8 mouse cellular contexts compared by ENCODE assay signal in genomic region chr9:35199772-35200471, GRCm38 (mm10). TPM values are rescaled to one million over a fixed set of nuclear protein-coding genes. Genes with fewer than 3 reads are reported as not detected.
DNase-seq lines count a peak whose midpoint lies in the region; ATAC-seq and TF ChIP-seq lines count a peak whose summit lies in the region.

Srpr (plus strand) TSS chr9:35200175.
Tirap (minus strand) TSS chr9:35200291.

- H3K27me3 ChIP-seq in limb, embryonic 14.5 days (ENCODE audit: control insufficient read depth, insufficient read depth, low read length) = no peaks in the 10 kb centered on the region
- H3K27me3 ChIP-seq in midbrain, embryonic 16.5 days (ENCODE audit: control insufficient read depth, insufficient read depth, low read depth, low read length) = no peaks in the 10 kb centered on the region
- no peaks in the 10 kb centered on the region for H3K27me3 ChIP-seq in spleen, adult 2 months (ENCODE audit: control insufficient read depth, insufficient read depth, low read length)

- TF ChIP-seq POLR2A in bone marrow macrophage, adult 2 months (IDR thresholded peaks at IDR 0.05; ENCODE audit: borderline replicate concordance, low read depth, low read length) = no peak
- TF ChIP-seq POLR2A in embryonic fibroblast, embryonic 13.5 days (IDR thresholded peaks at IDR 0.05; ENCODE audit: low read depth, low read length) = peak; percentile 53; the same call in 1 of the 2 replicates
- TF ChIP-seq POLR2A in limb, embryonic 14.5 days (IDR thresholded peaks at IDR 0.05; ENCODE audit: borderline replicate concordance, extremely low read depth, insufficient read depth, insufficient read length) = 0 out of 2 replicates have a peak, but pooled peaks have one; percentile 10
- TF ChIP-seq POLR2A in spleen, adult 2 months (IDR thresholded peaks at IDR 0.05; ENCODE audit: low read depth, low read length) = no peak

- peak; percentile 93 for ATAC-seq in limb, embryonic 14.5 days (ENCODE audit: low FRiP score, low read depth)
- peak; percentile 89 for ATAC-seq in midbrain, embryonic 16.5 days

- peak; percentile 40; the same call in 1 of the 2 replicates for TF ChIP-seq CTCF in bone marrow macrophage, adult 2 months (IDR thresholded peaks at IDR 0.05; ENCODE audit: low read depth, low read length)
- TF ChIP-seq CTCF in embryonic fibroblast, embryonic 13.5 days (IDR thresholded peaks at IDR 0.05; ENCODE audit: borderline replicate concordance, insufficient read depth, low read length) = peak; percentile 63
- TF ChIP-seq CTCF in spleen, adult 2 months (IDR thresholded peaks at IDR 0.05; ENCODE audit: extremely low read depth, insufficient read depth, insufficient read length, insufficient replicate concordance) = peak; percentile 85

- H3K36me3 ChIP-seq in limb, embryonic 14.5 days (ENCODE audit: control insufficient read depth, insufficient read depth, low read length) = peaks cover 8% of the 10 kb centered on the region
- H3K36me3 ChIP-seq in midbrain, embryonic 16.5 days (ENCODE audit: control insufficient read depth, insufficient read depth, low read length) = peaks cover 6% of the 10 kb centered on the region; the same call in 1 of the 2 replicates
- H3K36me3 ChIP-seq in spleen, adult 2 months (ENCODE audit: control insufficient read depth, insufficient read depth, low read length) = peaks cover 2% of the 10 kb centered on the region; the same call in 1 of the 2 replicates

- peak; percentile 94 for DNase-seq in B cell, adult 2 months
- DNase-seq in heart, adult 9 months (ENCODE audit: low spot score in 2 of 2) = peak; percentile 90 to 91
- DNase-seq in kidney, adult 9 months = peak; percentile 91
- peak; percentile 73 for DNase-seq in limb, embryonic 14.5 days (ENCODE audit: low spot score)
- DNase-seq in spleen, adult 2 months (ENCODE audit: low read depth in 1 of 2, low spot score in 2 of 2) = peak; percentile 45 to 88

- peak within 1 kb of the TSS; percentile 32 for H3K27ac ChIP-seq in bone marrow macrophage, adult 2 months (ENCODE audit: insufficient read depth, low read depth, low read length)
- H3K27ac ChIP-seq in embryonic fibroblast, embryonic 13.5 days (ENCODE audit: insufficient read depth, low read length) = peak within 1 kb of the TSS; percentile 5; the same call in 1 of the 2 replicates
- H3K27ac ChIP-seq in limb, embryonic 14.5 days (replicated peaks; ENCODE audit: low read depth, low read length) = peak within 1 kb of the TSS; percentile 65
- H3K27ac ChIP-seq in midbrain, embryonic 16.5 days (ENCODE audit: low read length) = peak within 1 kb of the TSS; percentile 56; the same call in 1 of the 2 replicates
- H3K27ac ChIP-seq in spleen, adult 2 months (ENCODE audit: insufficient read depth, low read length) = peak within 1 kb of the TSS; percentile 61

- peak within 1 kb of the TSS; percentile 84 for H3K4me3 ChIP-seq in bone marrow macrophage, adult 2 months (ENCODE audit: insufficient read depth, low read length)
- peak within 1 kb of the TSS; percentile 90 for H3K4me3 ChIP-seq in embryonic fibroblast, embryonic 13.5 days (ENCODE audit: insufficient read depth, low read length)
- H3K4me3 ChIP-seq in limb, embryonic 14.5 days (replicated peaks; ENCODE audit: low read length) = peak within 1 kb of the TSS; percentile 68
- H3K4me3 ChIP-seq in midbrain, embryonic 16.5 days (ENCODE audit: low read depth, low read length) = peak within 1 kb of the TSS; percentile 58
- H3K4me3 ChIP-seq in spleen, adult 2 months (ENCODE audit: extremely low read depth, insufficient read depth, insufficient read length) = peak within 1 kb of the TSS; percentile 64

- WGBS in limb, embryonic 14.5 days = under 1% methylated on average over 30 of the region's 44 CpGs
- 0% methylated on average over 24 of the region's 44 CpGs for WGBS in midbrain, embryonic 16.5 days
- under 1% methylated on average over 44 of the region's 44 CpGs for WGBS in spleen, adult 2 months

- H3K4me2 ChIP-seq in limb, embryonic 14.5 days (replicated peaks; ENCODE audit: low read depth, low read length, severe bottlenecking) = peak within 1 kb of the TSS; percentile 84
- H3K4me2 ChIP-seq in midbrain, embryonic 16.5 days (ENCODE audit: low read length) = peak within 1 kb of the TSS; percentile 87

- no peaks in the 10 kb centered on the region for H3K9me3 ChIP-seq in limb, embryonic 14.5 days (ENCODE audit: control insufficient read depth, low read length)
- no peaks in the 10 kb centered on the region for H3K9me3 ChIP-seq in midbrain, embryonic 16.5 days (replicated peaks; ENCODE audit: control insufficient read depth, low read length, poor library complexity, severe bottlenecking)

- H3K9ac ChIP-seq in limb, embryonic 14.5 days (ENCODE audit: low read depth, low read length, severe bottlenecking) = peak within 1 kb of the TSS; percentile 79
- H3K9ac ChIP-seq in midbrain, embryonic 16.5 days (ENCODE audit: low read depth, low read length) = peak within 1 kb of the TSS; percentile 76

- peaks cover 9% of the 10 kb centered on the region for H3K4me1 ChIP-seq in bone marrow macrophage, adult 2 months (ENCODE audit: control insufficient read depth, insufficient read depth, low read length)
- H3K4me1 ChIP-seq in embryonic fibroblast, embryonic 13.5 days (ENCODE audit: control insufficient read depth, insufficient read depth, low read length) = 0 out of 2 replicates have a peak, but pooled peaks cover 3% of the 10 kb centered on the region
- H3K4me1 ChIP-seq in limb, embryonic 14.5 days (ENCODE audit: control insufficient read depth, insufficient read depth, low read length) = peaks cover 6% of the 10 kb centered on the region
- H3K4me1 ChIP-seq in midbrain, embryonic 16.5 days (ENCODE audit: control insufficient read depth, insufficient read depth, low read length) = peaks cover 8% of the 10 kb centered on the region
- peaks cover 8% of the 10 kb centered on the region for H3K4me1 ChIP-seq in spleen, adult 2 months (ENCODE audit: control insufficient read depth, insufficient read depth, insufficient read length)

RNA-seq across cellular contexts. Expression of gene Srpr, which starts in this region (rescaled TPM):
- 57.1 and 67.5 TPM in 2 replicates for polyA plus RNA-seq in bone marrow macrophage, adult 2 months (2012; ENCODE audit: insufficient read depth, insufficient read length, missing spikeins)
- 145 and 164 TPM in 2 replicates for polyA plus RNA-seq in embryonic fibroblast, embryonic 13.5 days (2011; ENCODE audit: insufficient read length, low read depth, missing spikeins)
- polyA plus RNA-seq in limb, embryonic 14.5 days (2012; rRNA removed) = 109 and 115 TPM in 2 replicates
- polyA plus RNA-seq in limb, embryonic 14.5 days (2014; fragmentation: Nextera tagmentation; extraction: Ambion mirVana) = 160 and 161 TPM in 2 replicates
- 65.8 and 68.2 TPM in 2 replicates for polyA plus RNA-seq in midbrain, embryonic 16.5 days (2015; fragmentation: Nextera tagmentation; extraction: Ambion mirVana)
- 34.0 and 35.3 TPM in 2 replicates for polyA plus RNA-seq in spleen, adult 2 months (2012; rRNA removed)

RNA-seq across cellular contexts. Expression of gene Tirap, which starts in this region (rescaled TPM):
- 8.5 and 9.5 TPM in 2 replicates for polyA plus RNA-seq in bone marrow macrophage, adult 2 months (2012; ENCODE audit: insufficient read depth, insufficient read length, missing spikeins)
- polyA plus RNA-seq in embryonic fibroblast, embryonic 13.5 days (2011; ENCODE audit: insufficient read length, low read depth, missing spikeins) = 17.2 and 18.7 TPM in 2 replicates
- 7.5 and 12.7 TPM in 2 replicates for polyA plus RNA-seq in limb, embryonic 14.5 days (2012; rRNA removed)
- 11.0 and 13.4 TPM in 2 replicates for polyA plus RNA-seq in limb, embryonic 14.5 days (2014; fragmentation: Nextera tagmentation; extraction: Ambion mirVana)
- polyA plus RNA-seq in midbrain, embryonic 16.5 days (2015; fragmentation: Nextera tagmentation; extraction: Ambion mirVana) = 4.3 and 4.6 TPM in 2 replicates
- 9.2 and 12.6 TPM in 2 replicates for polyA plus RNA-seq in spleen, adult 2 months (2012; rRNA removed)

Comparison
In these comparisons a context has a peak if more than half of its experiments do, and no peak if none do; other contexts are left out.
1. Peak in every context shown above with its lines: DNase-seq, ATAC-seq, H3K4me3 ChIP-seq and H3K27ac ChIP-seq.
2. H3K27ac ChIP-seq: peak in every context shown above with its lines; median percentile 65 in limb, embryonic 14.5 days; 61 in spleen, adult 2 months; 56 in midbrain, embryonic 16.5 days; 32 in bone marrow macrophage, adult 2 months; 5 in embryonic fibroblast, embryonic 13.5 days.
3. POLR2A ChIP-seq: peak in embryonic fibroblast, embryonic 13.5 days (single experiment) and limb, embryonic 14.5 days (single experiment); none in bone marrow macrophage, adult 2 months (single experiment) and spleen, adult 2 months (single experiment).